Mouse (Mus musculus) small intestine, adult 2 months (tissue): ENCODE measurements around the gene Pfn4. TPM values are rescaled to one million over a fixed set of nuclear protein-coding genes. Genes with fewer than 3 reads are reported as not detected.
"Not testable (repeated sequence)": the region's sequence is repeated elsewhere in the genome, so short reads cannot be mapped to it uniquely, and the experiment has no call there.

Experiments used
- H3K27ac ChIP-seq: fragments of 200-500 bp; 2 replicates; pipeline ENCODE4 v1.5.1; 2012; ENCODE audit warnings: low read depth, low read length, control low read depth, inconsistent platforms; ENCODE audit not compliant: insufficient read depth
- H3K27me3 ChIP-seq: fragments of 200-500 bp; 2 replicates; pipeline ENCODE4 v1.6.1; 2012; ENCODE audit warnings: mild to moderate bottlenecking, moderate library complexity, low read length, inconsistent platforms; ENCODE audit not compliant: control insufficient read depth, insufficient read depth
- H3K36me3 ChIP-seq: fragments of 200-500 bp; 2 replicates; pipeline ENCODE4 v1.6.1; 2012; ENCODE audit warnings: mild to moderate bottlenecking, low read length, control low read depth, inconsistent platforms; ENCODE audit not compliant: control insufficient read depth, insufficient read depth
- H3K4me1 ChIP-seq: fragments of 200-500 bp; 2 replicates; pipeline ENCODE4 v1.6.1; 2012; ENCODE audit warnings: low read length, inconsistent platforms, mixed read lengths; ENCODE audit not compliant: control insufficient read depth, insufficient read depth, insufficient read length
- H3K4me3 ChIP-seq: fragments of 200-500 bp; 2 replicates; pipeline ENCODE4 v1.5.1; 2012; ENCODE audit warnings: low read depth, mild to moderate bottlenecking, control low read depth, inconsistent platforms, low read length, moderate library complexity
- CTCF ChIP-seq: fragments of 200-500 bp; IDR thresholded peaks from 2 replicates; pipeline ENCODE4 v1.5.1; 2012; ENCODE audit warnings: low read depth, mild to moderate bottlenecking, control low read depth, inconsistent platforms, low read length, moderate library complexity, mixed read lengths; ENCODE audit not compliant: insufficient replicate concordance, insufficient read length; ENCODE audit errors: extremely low read depth
- POLR2A ChIP-seq: fragments of 200-500 bp; IDR thresholded peaks from 2 replicates; pipeline ENCODE4 v1.6.1; 2012; ENCODE audit warnings: low read depth, mild to moderate bottlenecking, control low read depth, inconsistent platforms, low read length, moderate library complexity
- WGBS: fragments of 180-500 bp; shearing (Covaris S2); methylation state at CpG from one replicate; pipeline ENCODE4 v1.1.7; 2018; 5-methylcytosine and 5-hydroxymethylcytosine counted together
- polyA plus RNA-seq: library from polyadenylated mRNA; depleted of rRNA; stranded (reverse); fragments of >200 nt; gene quantifications from 2 replicates; pipeline ENCODE4 v1.2.3, GENCODE M21; 2012

Gene Pfn4
- polyA plus RNA-seq, 1 experiment = not detected

- no peaks in the 10 kb centered on the region for H3K27me3 ChIP-seq
- H3K4me1 ChIP-seq = no peaks in the 10 kb centered on the region; the same call in 1 of the 2 replicates
- H3K27ac ChIP-seq = no peak within 1 kb of the TSS
- 90% methylated on average over 18 of the region's 18 CpGs for WGBS
- H3K36me3 ChIP-seq = no peaks in the 10 kb centered on the region
- no peak within 1 kb of the TSS for H3K4me3 ChIP-seq
- no peak for TF ChIP-seq CTCF
- TF ChIP-seq POLR2A = no peak
Observed at GRCm38 (mm10) chr12:4738031-4738576, 30.7 kb upstream of the Pfn4 start, which contains the start of gene Fam228a. Gene Fam228a (minus strand): TSS chr12:4738430.

DNA sequence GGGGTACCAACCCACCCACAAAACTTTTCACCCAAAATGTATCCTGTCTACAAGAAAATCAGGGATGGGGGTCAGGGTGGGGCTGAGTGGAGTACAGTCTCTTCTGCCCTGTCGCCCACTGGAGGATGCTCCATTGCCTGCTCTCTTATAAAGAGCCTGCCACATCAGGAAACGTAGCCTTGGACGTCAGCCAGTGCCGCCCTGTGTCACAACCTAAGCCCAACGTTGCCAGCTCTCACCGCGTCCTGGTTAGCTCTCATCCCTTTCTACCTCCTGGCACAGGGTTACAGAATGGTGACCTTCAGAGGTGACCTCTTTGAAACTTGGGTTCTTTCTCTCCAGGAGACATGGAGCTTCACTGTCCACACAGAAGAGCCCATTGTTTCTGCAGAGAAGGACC is 28.0 kb upstream of the Pfn4 start:
- no peaks in the 10 kb centered on the region for H3K27me3 ChIP-seq
- H3K4me3 ChIP-seq = no peak overlapping the region
- WGBS = 55% methylated on average over 7 of the region's 7 CpGs
- TF ChIP-seq POLR2A = no peak
- TF ChIP-seq CTCF = no peak
- H3K4me1 ChIP-seq = no peaks in the 10 kb centered on the region; the same call in 1 of the 2 replicates
- H3K36me3 ChIP-seq = no peaks in the 10 kb centered on the region
- H3K27ac ChIP-seq = no peak overlapping the region

DNA sequence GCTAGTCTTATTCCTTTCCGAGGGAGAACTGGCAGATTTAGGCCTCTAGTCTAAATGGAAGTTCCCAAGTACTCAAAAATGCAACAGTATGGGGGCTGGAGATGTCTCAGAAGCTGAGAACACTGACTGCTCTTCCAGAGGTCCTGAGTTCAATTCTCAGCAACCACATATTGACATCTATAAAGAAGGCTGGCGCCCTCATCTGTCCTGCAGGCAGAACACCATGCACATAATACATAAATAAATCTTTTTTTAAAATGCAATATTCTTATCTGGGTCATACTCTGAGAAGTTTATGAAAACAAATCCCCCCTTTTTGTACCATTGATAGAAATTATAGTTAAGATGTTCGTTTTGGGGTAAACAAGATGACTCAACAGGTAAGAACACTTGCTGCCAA is 26.6 kb upstream of the Pfn4 start:
- no peaks in the 10 kb centered on the region; the same call in 1 of the 2 replicates for H3K4me1 ChIP-seq
- 87% methylated on average over 3 of the region's 3 CpGs for WGBS
- H3K27me3 ChIP-seq = no peaks in the 10 kb centered on the region
- H3K4me3 ChIP-seq = no peak overlapping the region
- TF ChIP-seq CTCF (no peak), POLR2A (no peak)
- no peak overlapping the region for H3K27ac ChIP-seq
- H3K36me3 ChIP-seq = no peaks in the 10 kb centered on the region

GRCm38 (mm10) chr12:4744486-4744885 is 24.3 kb upstream of the Pfn4 start:
- 91% methylated on average over 10 of the region's 10 CpGs for WGBS
- Histone ChIP-seq H3K27ac (no peak overlapping the region), H3K27me3 (no peaks in the 10 kb centered on the region), H3K4me3 (no peak overlapping the region), H3K36me3 (no peaks in the 10 kb centered on the region), H3K4me1 (no peaks in the 10 kb centered on the region)
- TF ChIP-seq CTCF (no peak), POLR2A (no peak)

DNA sequence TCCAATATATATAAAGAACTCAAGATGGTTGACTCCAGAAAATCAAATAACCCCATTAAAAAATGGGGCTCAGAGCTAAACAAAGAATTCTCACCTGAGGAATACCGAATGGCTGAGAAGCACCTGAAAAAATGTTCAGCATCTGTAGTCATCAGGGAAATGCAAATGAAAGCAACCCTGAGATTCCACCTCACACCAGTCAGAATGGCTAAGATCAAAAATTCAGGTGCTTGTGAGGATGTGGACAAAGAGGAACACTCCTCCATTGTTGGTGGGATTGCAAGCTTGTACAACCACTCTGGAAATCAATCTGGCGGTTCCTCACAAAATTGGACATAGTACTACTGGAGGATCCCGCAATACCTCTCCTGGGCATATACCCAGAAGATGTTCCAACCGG is 14.4 kb upstream of the Pfn4 start:
- not testable (repeated sequence) for H3K27me3 ChIP-seq, H3K36me3 ChIP-seq, H3K4me3 ChIP-seq, H3K27ac ChIP-seq, H3K4me1 ChIP-seq
- 92% methylated on average over 4 of the region's 4 CpGs for WGBS

DNA sequence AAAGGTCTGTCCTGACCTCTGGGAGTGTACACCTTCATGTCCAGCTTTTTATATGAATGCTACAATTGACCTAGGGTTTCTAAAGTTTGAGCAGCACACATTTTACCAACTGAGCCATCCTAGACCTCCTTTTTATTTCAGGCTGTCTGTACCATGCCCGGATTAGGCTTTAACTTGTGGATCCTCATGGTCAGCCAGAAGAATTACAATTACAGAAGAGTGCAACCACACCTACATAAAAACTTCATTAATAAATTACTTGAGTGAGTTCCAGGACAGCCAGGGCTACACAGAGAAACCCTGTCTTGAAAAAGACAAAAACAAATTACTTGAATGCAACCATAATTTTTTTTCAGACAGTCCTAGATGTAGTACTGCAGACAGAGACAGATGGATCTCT is 11.8 kb upstream of the Pfn4 start:
- no peak for TF ChIP-seq CTCF
- no peak for TF ChIP-seq POLR2A
- H3K36me3 ChIP-seq = no peaks in the 10 kb centered on the region
- WGBS = 72% methylated on average over 1 of the region's 1 CpGs
- no peak overlapping the region for H3K27ac ChIP-seq
- no peaks in the 10 kb centered on the region for H3K4me1 ChIP-seq
- no peaks in the 10 kb centered on the region for H3K27me3 ChIP-seq
- H3K4me3 ChIP-seq = no peak overlapping the region

GRCm38 (mm10) chr12:4769333-4769723 is 506 bp downstream of the Pfn4 start:
- TF ChIP-seq POLR2A (0 out of 2 replicates have a peak, but pooled peaks have one; percentile 31), CTCF (no peak)
- Histone ChIP-seq H3K4me1 (no peaks in the 10 kb centered on the region), H3K4me3 (peak overlapping the region; percentile 76), H3K27me3 (no peaks in the 10 kb centered on the region), H3K36me3 (no peaks in the 10 kb centered on the region), H3K27ac (no peak overlapping the region)
- 21% methylated on average over 13 of the region's 13 CpGs for WGBS

DNA sequence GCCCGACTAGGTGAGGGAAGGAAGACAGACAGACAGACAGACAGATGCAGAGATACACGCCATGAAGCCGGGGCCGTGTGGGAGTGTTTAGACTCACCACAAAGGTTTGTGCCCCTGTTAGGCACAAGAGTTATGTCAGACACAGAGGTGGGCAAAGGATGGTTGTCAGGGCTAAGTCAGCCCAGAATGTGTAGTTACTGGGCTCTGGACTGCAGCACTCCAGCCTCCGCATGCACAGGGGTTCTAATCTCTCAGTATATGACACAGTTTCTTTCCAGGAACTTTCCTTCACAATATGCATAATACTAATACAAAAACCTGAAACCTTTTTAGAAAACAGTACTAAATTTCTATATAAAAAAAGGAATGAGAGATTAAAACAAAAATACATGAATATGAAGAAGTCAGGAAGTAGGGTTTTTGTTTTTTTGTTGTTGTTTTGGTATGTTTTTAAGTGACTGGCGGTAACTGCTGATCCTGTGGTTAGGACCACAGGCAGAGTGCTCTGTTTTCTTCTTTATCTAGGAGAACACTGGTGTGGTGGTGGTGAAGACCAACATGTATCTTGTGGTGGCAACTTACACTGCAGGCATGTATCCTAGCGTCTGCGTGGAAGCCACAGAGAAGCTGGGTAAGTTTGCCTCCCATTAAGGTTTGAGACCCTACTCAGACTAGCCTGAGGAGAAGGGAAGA is 6.2 kb downstream of the Pfn4 start:
- 91% methylated on average over 8 of the region's 8 CpGs for WGBS
- TF ChIP-seq POLR2A (no peak), CTCF (no peak)

More for the DNA sequence above, 6.2 kb downstream of the Pfn4 start:
- Histone ChIP-seq H3K4me1 (no peaks in the 10 kb centered on the region), H3K27me3 (no peaks in the 10 kb centered on the region), H3K4me3 (no peak overlapping the region), H3K27ac (no peak overlapping the region), H3K36me3 (no peaks in the 10 kb centered on the region)
